Mouse (Mus musculus) MEL (cell line): Measurements from ENCODE around the gene Ier3. TPM values are rescaled to one million over a fixed set of nuclear protein-coding genes. Genes with fewer than 3 reads are reported as not detected.

Source experiments
- DNase-seq: peaks from one replicate; pipeline ENCODE4 v3.0.0; 2011; ENCODE audit warnings: low read depth, low spot score
- H3K27ac ChIP-seq: 2 replicates; pipeline ENCODE4 v1.5.1; 2012; ENCODE audit warnings: low read depth, mild to moderate bottlenecking, control low read depth, low read length, moderate library complexity; ENCODE audit not compliant: control insufficient read depth
- H3K27me3 ChIP-seq, 2 experiments: fragments of 150-350 bp in 1 of 2; sonication (generic) in 1 of 2; 2 replicates each; pipeline ENCODE4 v1.6.1; 2012; ENCODE audit warnings: low read length in 2 of 2, mild to moderate bottlenecking in 2 of 2, improper control_type of control experiment in 1 of 2, moderate library complexity in 1 of 2; ENCODE audit not compliant: insufficient read depth in 2 of 2, control insufficient read depth in 1 of 2
- H3K36me3 ChIP-seq, 2 experiments: 2 replicates each; pipeline ENCODE4 v1.6.1; 2012 to 2014; ENCODE audit warnings: low read length in 2 of 2, improper control_type of control experiment in 1 of 2, inconsistent platforms in 1 of 2, mild to moderate bottlenecking in 1 of 2; ENCODE audit not compliant: insufficient read depth in 2 of 2, control insufficient read depth in 1 of 2
- H3K4me1 ChIP-seq, 2 experiments: fragments of 150-350 bp in 1 of 2; sonication (generic) in 1 of 2; 2 replicates each; pipeline ENCODE4 v1.6.1; 2012; ENCODE audit warnings: low read length in 2 of 2, improper control_type of control experiment in 1 of 2, mild to moderate bottlenecking in 1 of 2; ENCODE audit not compliant: insufficient read depth in 2 of 2, control insufficient read depth in 1 of 2
- H3K4me3 ChIP-seq, 2 experiments: fragments of 150-350 bp in 1 of 2; sonication (generic) in 1 of 2; 2 replicates each; pipeline ENCODE4 v1.5.1; 2012; ENCODE audit warnings: low read depth in 2 of 2, low read length in 2 of 2, mild to moderate bottlenecking in 2 of 2, moderate library complexity in 2 of 2, control low read depth in 1 of 2, improper control_type of control experiment in 1 of 2; ENCODE audit not compliant: control insufficient read depth in 1 of 2, insufficient read depth in 1 of 2
- H3K79me2 ChIP-seq: 2 replicates; pipeline ENCODE4 v1.6.1; 2012; ENCODE audit warnings: mild to moderate bottlenecking, low read length, moderate library complexity; ENCODE audit not compliant: control insufficient read depth, poor library complexity, insufficient read depth
- H3K9ac ChIP-seq: 2 replicates; pipeline ENCODE4 v1.6.1; 2012; ENCODE audit warnings: low read depth, mild to moderate bottlenecking, control low read depth, low read length, moderate library complexity; ENCODE audit not compliant: control insufficient read depth, poor library complexity, severe bottlenecking
- H3K9me3 ChIP-seq: fragments of 150-350 bp; sonication (generic); replicated peaks from 2 replicates; pipeline ENCODE4 v1.6.1; 2012; ENCODE audit warnings: mild to moderate bottlenecking, low read length, improper control_type of control experiment, moderate library complexity; ENCODE audit not compliant: insufficient read depth
- BHLHE40 ChIP-seq: IDR thresholded peaks from 2 replicates; pipeline ENCODE4 v1.6.1; 2012; ENCODE audit warnings: low read depth, mild to moderate bottlenecking, inconsistent platforms, low read length, improper control_type of control experiment, borderline replicate concordance
- CHD2 ChIP-seq: IDR thresholded peaks from 2 replicates; pipeline ENCODE4 v1.6.1; 2011; ENCODE audit warnings: low read length, improper control_type of control experiment
- CTCF ChIP-seq, 3 experiments: IDR thresholded peaks in 2 of 3; conservative IDR thresholded peaks in 1 of 3; 2 replicates each; pipeline ENCODE4 v1.5.1; 2011 to 2012; ENCODE audit warnings: low read length in 3 of 3, low read depth in 2 of 3, mild to moderate bottlenecking in 2 of 3, improper control_type of control experiment in 1 of 3, inconsistent platforms in 1 of 3, mixed read lengths in 1 of 3, moderate library complexity in 1 of 3; ENCODE audit not compliant: control insufficient read depth in 1 of 3, insufficient read depth in 1 of 3, poor library complexity in 1 of 3, severe bottlenecking in 1 of 3
- ELF1 ChIP-seq: IDR thresholded peaks from 2 replicates; pipeline ENCODE4 v1.6.1; 2014; ENCODE audit warnings: low read depth, mild to moderate bottlenecking, inconsistent platforms, low read length, improper control_type of control experiment, moderate library complexity
- GABPA ChIP-seq: IDR thresholded peaks from 2 replicates; pipeline ENCODE4 v1.6.1; 2012; ENCODE audit warnings: low read depth, mild to moderate bottlenecking, inconsistent platforms, low read length, improper control_type of control experiment, moderate library complexity
- GATA1 ChIP-seq: IDR thresholded peaks from 2 replicates; pipeline ENCODE4 v1.6.1; 2011; ENCODE audit warnings: low read depth, low read length, improper control_type of control experiment
- HCFC1 ChIP-seq: IDR thresholded peaks from 2 replicates; pipeline ENCODE4 v1.6.1; 2012; ENCODE audit warnings: low read depth, mild to moderate bottlenecking, inconsistent platforms, low read length, improper control_type of control experiment, moderate library complexity
- KAT2A ChIP-seq: conservative IDR thresholded peaks from 2 replicates; pipeline ENCODE4 v1.6.1; 2012; ENCODE audit warnings: low read depth, low read length, improper control_type of control experiment, inconsistent platforms
- MAFK ChIP-seq: IDR thresholded peaks from 2 replicates; pipeline ENCODE4 v1.6.1; 2011; ENCODE audit warnings: low read depth, mild to moderate bottlenecking, low read length, improper control_type of control experiment, borderline replicate concordance
- MAX ChIP-seq: IDR thresholded peaks from 2 replicates; pipeline ENCODE4 v1.6.1; 2011; ENCODE audit warnings: low read length, improper control_type of control experiment
- MEF2A ChIP-seq: IDR thresholded peaks from 2 replicates; pipeline ENCODE4 v1.6.1; 2014; ENCODE audit warnings: low read depth, mild to moderate bottlenecking, inconsistent platforms, low read length, improper control_type of control experiment; ENCODE audit not compliant: poor library complexity, insufficient replicate concordance, severe bottlenecking; ENCODE audit errors: extremely low read depth
- NRF1 ChIP-seq: IDR thresholded peaks from 2 replicates; pipeline ENCODE4 v1.6.1; 2014; ENCODE audit warnings: low read depth, mild to moderate bottlenecking, inconsistent platforms, low read length, improper control_type of control experiment, moderate library complexity; ENCODE audit not compliant: poor library complexity, insufficient read depth, severe bottlenecking
- POLR2AphosphoS2 ChIP-seq: IDR thresholded peaks from 2 replicates; pipeline ENCODE4 v1.6.1; 2011; ENCODE audit warnings: low read length, improper control_type of control experiment
- POLR2AphosphoS5 ChIP-seq: IDR thresholded peaks from 2 replicates; pipeline ENCODE4 v1.6.1; 2012; ENCODE audit warnings: low read depth, borderline replicate concordance, mild to moderate bottlenecking, inconsistent platforms, low read length, moderate library complexity, mixed read lengths
- RAD21 ChIP-seq: IDR thresholded peaks from 2 replicates; pipeline ENCODE4 v1.6.1; 2011; ENCODE audit warnings: mild to moderate bottlenecking, low read depth, low read length, improper control_type of control experiment
- SIN3A ChIP-seq: IDR thresholded peaks from 2 replicates; pipeline ENCODE4 v1.6.1; 2012; ENCODE audit warnings: low read length, improper control_type of control experiment, inconsistent platforms
- SMC3 ChIP-seq: IDR thresholded peaks from 2 replicates; pipeline ENCODE4 v1.6.1; 2011; ENCODE audit warnings: low read depth, low read length, improper control_type of control experiment
- TAL1 ChIP-seq: IDR thresholded peaks from 2 replicates; pipeline ENCODE4 v1.6.1; 2012; ENCODE audit warnings: mild to moderate bottlenecking, inconsistent platforms, low read length, moderate library complexity, mixed read lengths
- TCF12 ChIP-seq: IDR thresholded peaks from 2 replicates; pipeline ENCODE4 v1.6.1; 2014; ENCODE audit warnings: low read depth, mild to moderate bottlenecking, inconsistent platforms, low read length, improper control_type of control experiment, moderate library complexity
- USF2 ChIP-seq, 2 experiments: IDR thresholded peaks; 2 replicates each; pipeline ENCODE4 v1.6.1; 2011 to 2012; ENCODE audit warnings: improper control_type of control experiment in 2 of 2, low read length in 2 of 2, borderline replicate concordance in 1 of 2, inconsistent platforms in 1 of 2, low read depth in 1 of 2, mild to moderate bottlenecking in 1 of 2; ENCODE audit not compliant: insufficient read depth in 1 of 2
- ZKSCAN1 ChIP-seq: IDR thresholded peaks from 2 replicates; pipeline ENCODE4 v1.6.1; 2012; ENCODE audit warnings: low read depth, mild to moderate bottlenecking, inconsistent platforms, low read length, improper control_type of control experiment, moderate library complexity
- polyA plus RNA-seq, 2 experiments: library from polyadenylated mRNA; stranded (reverse) in 1 of 2; unstranded in 1 of 2; fragments of >175 nt in 1 of 2; fragments of >200 nt in 1 of 2; gene quantifications; 2 replicates each; pipeline versions ENCODE4 v1.2.1 to v1.2.4; 2012; ENCODE audit warnings: low replicate concordance in 2 of 2, low read depth in 1 of 2; ENCODE audit not compliant: insufficient read length in 2 of 2, insufficient read depth in 1 of 2, missing spikeins in 1 of 2
- total RNA-seq: library from RNA; depleted of rRNA; stranded (reverse); fragments of 300-350 nt; gene quantifications from 2 replicates; pipeline ENCODE4 v1.2.3, GENCODE M21; 2012

Gene Ier3
- total and polyA plus RNA-seq, 3 experiments, result 5.5 to 12.2 TPM; not detected in 1

DNA sequence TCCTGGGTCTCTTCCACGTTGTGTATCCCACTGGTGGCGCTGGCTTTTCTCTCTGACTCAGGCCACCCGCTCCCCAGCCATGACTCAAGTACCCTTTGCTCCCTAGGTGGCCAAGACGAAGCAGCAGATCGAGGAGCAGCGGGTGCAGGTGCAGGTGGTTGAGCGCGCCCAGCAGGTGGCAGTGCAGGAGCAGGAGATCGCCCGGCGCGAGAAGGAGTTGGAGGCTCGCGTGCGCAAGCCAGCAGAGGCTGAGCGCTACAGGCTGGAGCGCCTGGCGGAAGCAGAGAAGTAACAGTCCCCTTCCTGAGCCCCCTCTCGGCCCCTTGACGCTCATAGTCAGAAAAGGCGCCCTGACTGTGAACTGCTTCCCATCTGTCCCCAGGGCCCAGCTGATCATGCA, 8.3 kb downstream of the Ier3 start:
- Histone ChIP-seq H3K9me3 (no peaks in the 10 kb centered on the region), H3K27me3 (no peaks in the 10 kb centered on the region), H3K79me2 (peaks cover 2% of the 10 kb centered on the region), H3K4me3 (no peak overlapping the region), H3K27ac (no peak overlapping the region), H3K36me3 (peaks cover 9 to 21% of the 10 kb centered on the region in 2 experiments), H3K9ac (no peak overlapping the region), H3K4me1 (peaks cover 2 to 31% of the 10 kb centered on the region in 2 experiments; a peak in 3 of 4 replicates)
- TF ChIP-seq SMC3 (peak; percentile 27; the same call in 1 of the 2 replicates), SIN3A (no peak), CTCF (IDR thresholded peaks at IDR 0.05 in 2 of 3, conservative IDR thresholded peaks at IDR 0.05 in 1 of 3; ENCODE audit: control insufficient read depth in 1 of 3, insufficient read depth in 1 of 3, low read depth in 2 of 3, low read length in 3 of 3, poor library complexity in 1 of 3, severe bottlenecking in 1 of 3) (peak; percentile 16 to 67 (median 47); a peak in 5 of 6 replicates), RAD21 (peak; percentile 21; the same call in 1 of the 2 replicates), GATA1 (no peak), CHD2 (no peak), HCFC1 (no peak), NRF1 (no peak), GABPA (no peak), POLR2AphosphoS2 (no peak)
- DNase-seq, result peak; percentile 54

DNA sequence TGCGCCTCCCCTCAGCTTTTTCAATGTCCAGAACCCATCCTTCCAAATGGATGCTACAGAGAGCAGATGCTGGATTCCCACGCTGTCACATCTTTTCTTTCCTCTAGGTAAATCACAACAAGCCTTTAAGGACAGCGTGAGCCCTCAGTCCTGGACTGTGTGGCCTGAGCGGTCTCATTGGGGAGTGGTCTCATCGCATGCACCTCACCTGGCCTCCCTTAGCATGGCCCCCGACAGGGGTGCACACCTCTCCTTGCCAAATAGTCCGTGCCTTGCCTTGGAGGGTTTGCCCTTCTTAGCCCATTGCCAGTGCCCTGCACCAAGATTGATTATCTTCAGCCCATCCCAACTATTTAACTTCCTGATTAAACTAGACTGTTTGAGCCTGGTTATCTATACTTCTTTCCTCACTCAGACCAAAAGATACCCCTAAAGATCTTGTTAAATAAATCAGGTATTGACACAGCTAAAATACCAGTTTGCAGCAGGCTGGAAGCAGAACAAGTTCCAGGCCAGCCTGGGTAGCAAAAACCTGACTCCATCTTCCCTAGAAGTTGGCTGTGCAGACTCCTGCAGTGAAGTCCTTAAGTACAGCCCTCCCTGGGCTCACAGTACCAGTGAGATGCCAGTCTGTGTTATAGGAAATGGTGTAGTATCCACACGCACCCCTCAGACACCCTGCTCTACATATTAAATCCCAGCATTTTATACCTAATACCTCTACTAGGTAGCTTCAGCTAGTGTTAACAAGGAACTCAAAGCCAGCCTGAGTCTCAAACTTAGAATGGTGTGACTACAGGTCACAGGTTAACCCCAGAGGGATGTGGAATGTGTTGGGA, 11.1 kb downstream of the Ier3 start:
- Histone ChIP-seq H3K4me1 (peaks cover 0 to 38% of the 10 kb centered on the region in 2 experiments; a peak in 3 of 4 replicates), H3K9me3 (no peaks in the 10 kb centered on the region), H3K79me2 (peaks cover 29% of the 10 kb centered on the region)
- TF ChIP-seq POLR2AphosphoS5, result peak; percentile 69; the same call in 1 of the 2 replicates
- TF ChIP-seq TAL1, result no peak
- TF ChIP-seq, all 39 proteins: peak for 1
- H3K27me3 ChIP-seq, result no peaks in the 10 kb centered on the region
- H3K36me3 ChIP-seq, result peaks cover 12 to 33% of the 10 kb centered on the region in 2 experiments
- H3K27ac ChIP-seq, result peak overlapping the region; percentile 78
- H3K4me3 ChIP-seq, result no peak overlapping the region
- peak; percentile 66 for DNase-seq
- H3K9ac ChIP-seq, result 0 out of 2 replicates have a peak overlapping the region, but pooled peaks have one; percentile 0

DNA sequence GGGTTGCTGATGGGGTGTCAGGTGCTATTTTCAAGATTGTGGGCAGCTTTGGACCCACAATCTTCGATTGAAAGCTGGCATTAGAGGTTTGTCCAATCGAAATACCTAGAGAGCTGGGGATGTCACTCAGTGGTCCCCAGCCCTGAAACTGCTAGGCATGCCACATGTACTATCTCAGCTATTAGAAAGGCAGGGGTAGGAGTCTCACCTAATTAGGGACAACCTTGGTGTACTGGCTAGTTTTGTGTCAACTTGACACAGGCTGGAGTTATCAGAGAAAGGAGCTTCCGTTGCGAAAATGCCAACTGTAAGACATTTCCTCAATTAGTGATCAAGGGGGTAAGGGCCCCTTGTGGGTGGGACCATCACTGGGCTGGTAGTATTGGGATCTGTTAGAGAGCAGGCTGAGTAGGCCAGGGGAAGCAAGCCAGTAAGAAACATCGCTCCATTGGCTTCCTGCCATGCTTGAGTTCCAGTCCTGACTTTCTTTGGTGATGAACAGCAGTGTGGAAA, 11.8 kb downstream of the Ier3 start:
- Histone ChIP-seq H3K27ac (peak overlapping the region; percentile 78), H3K9me3 (no peaks in the 10 kb centered on the region), H3K79me2 (peaks cover 34% of the 10 kb centered on the region), H3K4me3 (no peak overlapping the region), H3K36me3 (peaks cover 11 to 33% of the 10 kb centered on the region in 2 experiments), H3K27me3 (no peaks in the 10 kb centered on the region), H3K4me1 (peaks cover 0 to 38% of the 10 kb centered on the region in 2 experiments; a peak in 3 of 4 replicates), H3K9ac (0 out of 2 replicates have a peak overlapping the region, but pooled peaks have one; percentile 0)
- peak; percentile 94 for DNase-seq
- TF ChIP-seq MAX (no peak), HCFC1 (no peak), MAFK (no peak), USF2 (IDR thresholded peaks at IDR 0.05; ENCODE audit: borderline replicate concordance in 1 of 2, insufficient read depth in 1 of 2, low read depth in 1 of 2, low read length in 2 of 2) (no peak), GATA1 (peak; percentile 73), CHD2 (no peak), TCF12 (no peak), ELF1 (no peak), MEF2A (no peak), RAD21 (no peak), POLR2AphosphoS5 (0 out of 2 replicates have a peak, but pooled peaks have one; percentile 67), ZKSCAN1 (no peak), KAT2A (no peak), SIN3A (no peak), BHLHE40 (no peak)
